Mouse (Mus musculus) kidney, embryonic 15.5 days (tissue): ENCODE data around the gene Abtb2. TPM values are rescaled to one million over a fixed set of nuclear protein-coding genes. Genes with fewer than 3 reads are reported as not detected.

Experiments used
- ATAC-seq: fragments of 200-750 bp; cut with Nextera tagmentation; replicated peaks from 2 replicates; pipeline ENCODE4 v1.8.0; 2017; ENCODE audit warnings: moderate TSS enrichment; ENCODE audit not compliant: low FRiP score
- H3K27ac ChIP-seq: fragments of 300-500 bp; sonication (generic); 2 replicates; pipeline ENCODE4 v1.5.1; 2015; ENCODE audit warnings: mild to moderate bottlenecking, inconsistent platforms
- H3K27me3 ChIP-seq: fragments of 300-500 bp; sonication (generic); 2 replicates; pipeline ENCODE4 v1.6.1; 2015; ENCODE audit warnings: inconsistent platforms
- H3K36me3 ChIP-seq: fragments of 300-500 bp; sonication (generic); 2 replicates; pipeline ENCODE4 v1.6.1; 2015; ENCODE audit warnings: inconsistent platforms
- H3K4me1 ChIP-seq: fragments of 300-500 bp; sonication (generic); 2 replicates; pipeline ENCODE4 v1.6.1; 2015; ENCODE audit warnings: inconsistent platforms
- H3K4me2 ChIP-seq: fragments of 300-500 bp; sonication (generic); 2 replicates; pipeline ENCODE4 v1.6.1; 2015; ENCODE audit warnings: moderate library complexity, mild to moderate bottlenecking, inconsistent platforms
- H3K4me3 ChIP-seq: fragments of 300-500 bp; sonication (generic); replicated peaks from 2 replicates; pipeline ENCODE4 v1.5.1; 2015; ENCODE audit warnings: mild to moderate bottlenecking, inconsistent platforms
- H3K9ac ChIP-seq: fragments of 300-500 bp; sonication (generic); 2 replicates; pipeline ENCODE4 v1.6.1; 2015; ENCODE audit warnings: mild to moderate bottlenecking, inconsistent platforms
- H3K9me3 ChIP-seq: fragments of 300-500 bp; sonication (generic); replicated peaks from 2 replicates; pipeline ENCODE4 v1.6.1; 2016; ENCODE audit warnings: inconsistent platforms
- WGBS: fragments of 180-500 bp; shearing (Covaris S2); methylation state at CpG from one replicate; pipeline ENCODE4 v1.1.7; 2015; ENCODE audit warnings: mixed read lengths; 5-methylcytosine and 5-hydroxymethylcytosine counted together
- polyA plus RNA-seq: library from polyadenylated mRNA; unstranded; fragments of >200 nt; fragmentation: Nextera tagmentation; extraction: Ambion mirVana; gene quantifications from 2 replicates; pipeline ENCODE4 v1.2.1, GENCODE M21; 2015

Abtb2 gene
- polyA plus RNA-seq, 1 experiment from 2014 or later, result 8.4 TPM

DNA sequence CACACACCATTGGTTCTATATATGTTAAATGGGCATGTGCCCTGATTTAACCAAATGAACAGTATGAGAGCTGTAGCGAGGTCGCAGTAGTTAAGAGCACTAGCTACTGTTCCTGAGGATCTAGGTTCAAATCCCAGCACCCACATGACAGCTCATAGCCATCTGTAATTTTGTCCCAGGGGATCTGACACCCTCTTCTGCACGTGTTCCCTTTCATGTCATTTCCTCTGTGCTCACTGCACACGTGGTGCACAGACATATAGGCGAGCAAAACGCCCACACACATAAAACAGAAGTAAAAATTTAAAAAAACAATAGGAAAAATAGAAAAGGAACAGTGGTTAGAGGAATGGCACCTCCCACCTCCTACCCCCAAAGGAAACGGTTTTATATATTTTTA lies 61.0 kb downstream of the Abtb2 start:
- Histone ChIP-seq H3K36me3 (no peaks in the 10 kb centered on the region), H3K4me1 (peaks cover 45% of the 10 kb centered on the region), H3K4me2 (no peak overlapping the region), H3K4me3 (no peak overlapping the region), H3K27me3 (no peaks in the 10 kb centered on the region), H3K27ac (no peak overlapping the region), H3K9me3 (no peaks in the 10 kb centered on the region), H3K9ac (no peak overlapping the region)
- WGBS, result 61% methylated on average over 7 of the region's 7 CpGs
- ATAC-seq, result no peak

DNA sequence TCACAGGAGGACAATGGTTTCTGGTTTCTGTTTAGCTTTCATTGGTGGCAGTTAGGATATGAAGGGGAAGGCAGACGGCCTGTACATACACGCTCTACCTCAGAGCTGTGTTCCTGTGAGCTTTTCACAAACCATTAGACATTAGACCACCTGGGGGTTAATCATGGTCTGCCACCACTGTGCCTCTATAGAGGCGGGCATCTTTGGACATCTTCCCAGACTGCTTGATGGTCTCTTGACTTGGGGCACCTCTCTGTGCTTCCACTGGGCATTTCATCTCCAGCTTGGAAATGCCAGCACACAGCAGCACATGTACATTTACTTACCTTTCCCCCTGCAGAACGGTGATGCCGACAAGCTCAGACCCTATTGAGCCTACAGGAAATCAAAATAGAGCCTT lies 63.8 kb downstream of the Abtb2 start:
- Histone ChIP-seq H3K4me2 (no peak overlapping the region), H3K27me3 (no peaks in the 10 kb centered on the region), H3K4me3 (no peak overlapping the region), H3K9me3 (no peaks in the 10 kb centered on the region), H3K36me3 (no peaks in the 10 kb centered on the region), H3K4me1 (peaks cover 49% of the 10 kb centered on the region), H3K27ac (no peak overlapping the region), H3K9ac (no peak overlapping the region)
- WGBS, result 66% methylated on average over 5 of the region's 5 CpGs
- no peak for ATAC-seq

DNA sequence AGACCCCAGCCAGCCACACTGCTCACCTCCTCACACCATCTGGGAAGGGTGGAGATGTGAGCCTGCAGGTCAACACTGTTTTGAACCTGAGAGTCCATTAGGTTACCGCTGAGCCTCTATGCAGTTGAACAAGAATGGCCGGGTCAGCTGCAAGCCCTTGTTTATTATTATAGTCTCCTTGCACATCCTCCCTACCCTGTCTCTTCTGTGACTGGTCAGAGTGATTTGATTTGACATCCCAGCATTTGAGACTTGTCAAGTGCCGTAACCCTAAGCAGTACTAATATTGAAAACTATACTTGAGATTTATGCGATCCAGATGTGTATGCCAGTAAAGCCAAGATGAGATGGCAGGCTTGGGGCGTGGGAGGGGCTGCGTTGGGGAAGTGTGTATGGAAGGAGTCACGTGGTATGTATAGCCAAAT lies 65.2 kb downstream of the Abtb2 start:
- Histone ChIP-seq H3K9me3 (no peaks in the 10 kb centered on the region), H3K4me3 (no peak overlapping the region), H3K4me2 (no peak overlapping the region), H3K4me1 (peaks cover 35% of the 10 kb centered on the region), H3K9ac (no peak overlapping the region), H3K27me3 (no peaks in the 10 kb centered on the region), H3K36me3 (no peaks in the 10 kb centered on the region), H3K27ac (no peak overlapping the region)
- ATAC-seq, result 0 out of 2 replicates have a peak, but pooled peaks have one; percentile 18
- WGBS, result 32% methylated on average over 7 of the region's 7 CpGs

DNA sequence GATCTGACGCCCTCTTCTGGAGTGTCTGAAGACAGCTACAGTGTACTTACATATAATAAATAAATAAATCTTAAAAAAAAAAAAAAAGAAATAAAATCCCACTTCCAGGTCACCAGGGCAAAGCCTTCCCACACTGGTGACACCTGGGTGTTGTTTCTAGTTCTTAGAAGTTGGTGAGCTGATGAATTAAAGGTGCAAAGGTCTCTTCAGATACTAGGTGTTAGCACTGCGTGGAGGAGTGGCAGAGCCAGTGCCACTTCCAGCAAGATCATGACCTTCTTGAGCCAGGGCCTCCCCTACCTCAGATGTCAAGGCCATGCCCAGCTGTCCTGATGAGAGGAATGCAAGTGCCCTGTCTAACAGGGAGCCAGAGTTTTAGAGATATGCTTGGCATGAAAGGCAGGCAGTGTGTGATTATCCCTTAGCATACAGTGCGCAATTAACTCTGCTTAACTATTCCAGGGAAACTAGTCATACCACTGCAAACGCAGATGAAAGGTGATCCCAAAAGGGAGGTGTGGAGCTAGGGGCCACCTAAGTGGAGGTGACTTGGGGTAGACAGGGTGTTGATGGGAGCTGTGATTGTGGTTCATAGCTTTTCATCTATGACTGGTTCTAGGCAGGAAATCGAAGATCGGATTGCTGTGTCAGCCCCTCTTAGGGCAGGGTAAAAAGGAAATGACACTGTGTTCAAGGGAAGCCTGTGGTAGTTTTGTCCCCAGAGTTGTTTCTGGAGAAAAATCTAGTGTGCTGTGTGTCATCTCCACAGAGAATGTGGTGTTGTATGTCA lies 66.2 kb downstream of the Abtb2 start:
- H3K4me2 ChIP-seq, result no peak overlapping the region
- no peaks in the 10 kb centered on the region for H3K27me3 ChIP-seq
- 0 out of 2 replicates have a peak, but pooled peaks have one; percentile 33 for ATAC-seq
- H3K9ac ChIP-seq, result no peak overlapping the region
- H3K9me3 ChIP-seq, result no peaks in the 10 kb centered on the region
- no peaks in the 10 kb centered on the region for H3K36me3 ChIP-seq
- 39% methylated on average over 6 of the region's 6 CpGs for WGBS
- H3K4me1 ChIP-seq, result peaks cover 35% of the 10 kb centered on the region
- H3K4me3 ChIP-seq, result no peak overlapping the region
- H3K27ac ChIP-seq, result peak overlapping the region; percentile 37; the same call in 1 of the 2 replicates

DNA sequence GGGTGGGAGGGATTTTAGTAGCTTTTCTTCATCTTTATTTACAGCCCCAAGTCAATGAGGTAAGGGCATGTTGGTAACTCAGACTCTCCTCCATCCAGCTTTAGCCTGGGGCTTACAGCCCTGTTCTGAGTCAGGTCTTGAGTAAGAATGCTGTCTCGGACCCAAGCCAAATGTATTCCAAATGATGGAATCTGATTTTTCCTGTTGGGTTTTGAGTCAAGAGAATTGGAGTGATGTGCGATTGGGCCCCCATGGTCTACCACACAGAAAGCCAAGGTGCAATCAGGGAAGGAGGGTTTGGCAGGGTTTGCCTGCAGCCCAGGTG lies 66.8 kb downstream of the Abtb2 start:
- Histone ChIP-seq H3K9ac (no peak overlapping the region), H3K27me3 (no peaks in the 10 kb centered on the region), H3K27ac (peak overlapping the region; percentile 37; the same call in 1 of the 2 replicates), H3K4me3 (no peak overlapping the region), H3K4me2 (no peak overlapping the region), H3K36me3 (no peaks in the 10 kb centered on the region), H3K4me1 (peaks cover 35% of the 10 kb centered on the region), H3K9me3 (no peaks in the 10 kb centered on the region)
- WGBS, result 61% methylated on average over 2 of the region's 2 CpGs
- no peak for ATAC-seq

DNA sequence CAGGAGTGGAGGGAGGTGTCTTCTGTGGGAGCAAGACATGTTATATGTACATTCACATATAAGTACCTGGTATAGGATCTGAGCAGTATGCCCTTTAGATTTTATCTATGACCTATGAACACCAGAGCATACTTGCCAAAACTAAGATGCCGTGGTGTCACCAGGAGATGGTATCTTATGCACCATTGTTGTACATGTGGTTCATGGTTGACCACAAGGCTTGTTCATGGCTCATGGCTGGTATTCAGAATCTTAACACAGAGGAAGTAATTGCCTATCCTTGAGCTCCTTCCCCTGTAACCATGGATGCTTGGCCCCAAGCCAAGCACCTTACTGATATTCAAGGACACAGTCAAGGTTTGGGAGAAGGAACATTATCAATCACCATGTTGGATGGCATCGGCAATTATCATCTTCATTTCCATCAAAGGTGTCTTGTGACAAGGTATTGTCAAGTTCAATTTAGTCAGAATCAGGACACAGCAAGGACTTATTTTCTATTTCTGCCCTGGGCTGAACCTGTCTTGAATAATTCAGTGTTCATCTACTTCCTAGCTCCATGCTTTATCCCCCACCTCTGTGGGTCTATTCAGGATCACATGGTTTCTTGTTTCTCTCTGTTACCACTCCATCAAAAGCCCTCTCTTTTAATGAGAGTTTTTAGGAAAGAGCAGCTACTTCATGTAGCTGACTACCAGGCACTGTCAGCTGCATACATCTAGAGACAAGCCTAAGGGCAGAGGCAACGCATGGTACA lies 69.8 kb downstream of the Abtb2 start:
- H3K4me2 ChIP-seq, result no peak overlapping the region
- H3K9me3 ChIP-seq, result no peaks in the 10 kb centered on the region
- peaks cover 38% of the 10 kb centered on the region for H3K4me1 ChIP-seq
- no peak overlapping the region for H3K27ac ChIP-seq
- H3K9ac ChIP-seq, result no peak overlapping the region
- no peak for ATAC-seq
- H3K27me3 ChIP-seq, result no peaks in the 10 kb centered on the region
- 92% methylated on average over 3 of the region's 3 CpGs for WGBS
- no peak overlapping the region for H3K4me3 ChIP-seq
- H3K36me3 ChIP-seq, result no peaks in the 10 kb centered on the region

DNA sequence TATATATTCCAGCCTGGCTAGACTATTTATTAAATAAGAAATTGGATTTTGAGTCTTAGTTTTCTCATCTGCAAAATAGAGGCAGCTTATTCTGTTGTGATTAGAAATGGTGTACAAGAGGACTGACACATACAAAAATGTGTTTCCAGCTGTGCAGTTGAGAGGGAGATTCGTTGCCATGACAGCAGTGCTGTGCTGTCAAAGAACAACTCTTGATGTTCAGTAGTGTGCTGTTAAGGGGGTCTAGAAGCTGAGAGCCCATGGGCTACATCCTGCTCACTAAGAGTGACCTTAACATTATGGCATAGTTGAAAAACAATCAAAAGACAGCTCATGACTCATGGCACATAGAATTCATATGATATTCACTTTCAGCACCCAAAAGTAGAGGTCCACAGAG lies 71.3 kb downstream of the Abtb2 start:
- Histone ChIP-seq H3K4me2 (no peak overlapping the region), H3K9ac (no peak overlapping the region), H3K9me3 (no peaks in the 10 kb centered on the region), H3K4me1 (peaks cover 32% of the 10 kb centered on the region), H3K4me3 (no peak overlapping the region), H3K27ac (no peak overlapping the region), H3K27me3 (no peaks in the 10 kb centered on the region), H3K36me3 (no peaks in the 10 kb centered on the region)
- 67% methylated on average over 1 of the region's 1 CpGs for WGBS
- no peak for ATAC-seq

DNA sequence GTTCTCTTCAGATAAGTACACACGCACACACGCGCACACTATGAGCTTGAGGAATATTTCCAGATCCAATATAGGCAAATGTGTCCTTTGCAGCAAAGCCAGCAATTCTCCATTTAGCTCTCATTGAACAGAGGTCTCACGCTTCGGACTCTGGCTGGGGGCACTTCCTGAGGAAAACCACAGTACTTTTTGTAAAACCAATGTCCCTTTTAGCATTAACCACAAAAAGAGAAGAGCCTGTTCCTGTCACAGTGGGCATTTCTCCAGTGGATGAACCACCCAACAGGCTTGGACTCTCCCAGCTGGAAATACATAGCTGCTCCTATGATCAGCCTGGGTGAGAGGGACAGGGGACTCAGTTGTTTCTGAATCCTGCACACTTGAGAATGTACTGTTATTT lies 71.8 kb downstream of the Abtb2 start:
- H3K4me3 ChIP-seq, result no peak overlapping the region
- H3K4me1 ChIP-seq, result peaks cover 26% of the 10 kb centered on the region
- no peak overlapping the region for H3K27ac ChIP-seq
- no peak overlapping the region for H3K9ac ChIP-seq
- no peak overlapping the region for H3K4me2 ChIP-seq
- H3K9me3 ChIP-seq, result no peaks in the 10 kb centered on the region
- WGBS, result 94% methylated on average over 5 of the region's 5 CpGs
- H3K27me3 ChIP-seq, result no peaks in the 10 kb centered on the region
- no peaks in the 10 kb centered on the region for H3K36me3 ChIP-seq
- ATAC-seq, result no peak

DNA sequence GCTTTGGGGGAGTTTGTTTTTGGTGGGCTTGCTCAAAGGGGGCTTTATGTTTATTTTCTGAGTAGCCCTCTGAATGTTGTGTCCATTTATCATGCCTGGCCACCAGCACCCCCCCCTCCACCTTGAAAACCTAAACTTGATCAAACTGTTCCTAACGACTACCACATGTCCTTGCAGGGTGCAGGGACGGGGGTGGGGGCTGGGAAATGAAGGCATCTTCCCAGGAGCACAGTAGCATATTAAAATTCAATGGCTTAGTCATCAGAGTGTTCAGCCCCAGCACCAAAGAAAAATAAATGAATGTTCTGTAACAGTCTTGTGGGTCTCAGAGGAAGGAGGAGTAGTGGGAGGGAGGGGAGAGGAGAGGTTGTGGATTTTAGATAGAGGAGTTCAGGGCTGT lies 73.6 kb downstream of the Abtb2 start:
- Histone ChIP-seq H3K4me2 (no peak overlapping the region), H3K36me3 (no peaks in the 10 kb centered on the region), H3K9me3 (no peaks in the 10 kb centered on the region), H3K4me1 (peaks cover 33% of the 10 kb centered on the region), H3K27ac (peak overlapping the region; percentile 61), H3K27me3 (no peaks in the 10 kb centered on the region), H3K4me3 (no peak overlapping the region), H3K9ac (no peak overlapping the region)
- WGBS, result 9% methylated on average over 2 of the region's 2 CpGs
- no peak for ATAC-seq

DNA sequence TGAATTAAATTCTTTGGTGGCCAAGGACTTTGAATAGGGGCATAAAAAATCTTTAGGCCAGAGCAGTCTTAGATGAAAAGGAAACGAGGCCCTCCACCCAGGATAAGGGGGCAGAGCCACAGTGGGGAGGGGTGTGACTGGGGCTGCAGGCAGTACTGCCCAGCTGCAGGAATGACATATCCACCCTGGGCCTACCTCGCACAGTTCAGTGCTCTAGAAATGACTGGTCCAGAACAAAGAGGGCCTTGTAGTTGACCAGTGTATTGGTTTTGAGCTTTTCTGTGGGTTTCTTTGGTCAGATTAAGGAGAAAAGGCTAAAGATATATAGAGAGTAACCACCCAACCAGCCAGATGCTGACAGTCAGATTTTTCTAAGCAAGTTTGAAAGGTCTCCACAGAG lies 74.8 kb downstream of the Abtb2 start:
- 43% methylated on average over 2 of the region's 2 CpGs for WGBS
- ATAC-seq, result peak; percentile 74
- Histone ChIP-seq H3K4me3 (no peak overlapping the region), H3K36me3 (no peaks in the 10 kb centered on the region), H3K4me1 (peaks cover 33% of the 10 kb centered on the region), H3K27me3 (no peaks in the 10 kb centered on the region), H3K4me2 (no peak overlapping the region), H3K9me3 (no peaks in the 10 kb centered on the region), H3K9ac (no peak overlapping the region), H3K27ac (peak overlapping the region; percentile 41; the same call in 1 of the 2 replicates)

DNA sequence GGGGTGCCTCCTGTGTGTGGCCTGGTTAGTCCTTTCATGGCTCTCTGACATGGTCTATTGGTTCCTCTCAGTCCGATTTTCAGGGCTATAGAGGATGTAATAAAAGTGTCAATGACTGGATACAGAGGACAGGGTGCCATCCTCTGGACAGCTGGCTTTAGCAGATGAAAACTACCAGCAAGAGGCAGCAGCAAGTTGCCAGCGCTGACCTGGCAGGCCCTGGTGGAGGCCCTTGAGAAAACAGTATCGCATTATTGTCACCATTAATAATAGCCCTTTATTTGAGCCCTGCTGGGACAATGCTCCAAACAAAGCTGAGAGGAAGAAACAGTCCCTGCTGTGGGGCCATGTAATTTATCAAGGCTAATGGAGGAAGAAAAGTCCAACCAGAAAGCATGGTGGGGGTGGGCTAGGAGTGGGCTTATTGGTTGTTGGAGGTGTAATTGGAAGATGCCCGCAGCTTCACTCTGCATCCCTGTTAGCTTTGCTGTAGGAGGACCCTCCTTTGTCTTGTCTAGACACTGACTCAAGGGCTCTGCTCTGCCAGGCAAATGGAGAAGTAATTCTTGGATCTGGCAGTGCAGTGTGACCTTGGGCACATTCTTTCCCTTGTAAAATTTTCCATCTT lies 77.6 kb downstream of the Abtb2 start:
- H3K27ac ChIP-seq, result no peak overlapping the region
- peaks cover 35% of the 10 kb centered on the region for H3K4me1 ChIP-seq
- H3K4me3 ChIP-seq, result no peak overlapping the region
- no peaks in the 10 kb centered on the region for H3K36me3 ChIP-seq
- H3K4me2 ChIP-seq, result no peak overlapping the region
- WGBS, result 22% methylated on average over 4 of the region's 4 CpGs
- no peaks in the 10 kb centered on the region for H3K27me3 ChIP-seq
- ATAC-seq, result peak; percentile 74
- no peaks in the 10 kb centered on the region for H3K9me3 ChIP-seq
- no peak overlapping the region for H3K9ac ChIP-seq

DNA sequence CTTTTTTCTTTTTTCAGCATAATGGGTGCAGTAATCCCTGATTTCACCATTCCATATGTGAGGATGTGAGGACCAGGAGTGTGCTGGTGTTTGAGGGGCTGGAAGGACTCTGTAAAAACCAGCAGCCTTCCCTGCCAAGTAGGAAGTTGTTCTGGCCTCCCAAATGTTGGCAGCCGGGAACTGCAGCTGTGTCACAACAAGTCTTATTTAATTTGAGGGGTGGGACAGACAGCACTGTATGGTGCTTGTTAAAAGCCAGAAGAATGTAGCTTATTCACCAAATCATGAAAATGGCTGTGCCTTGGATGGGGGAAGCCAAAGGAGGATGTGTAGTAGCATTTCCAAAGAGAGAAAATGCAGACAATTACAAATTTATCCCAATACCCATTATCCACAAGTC lies 78.3 kb downstream of the Abtb2 start:
- 33% methylated on average over 1 of the region's 1 CpGs for WGBS
- no peak for ATAC-seq
- no peak overlapping the region for H3K27ac ChIP-seq

More for the DNA sequence above, 78.3 kb downstream of the Abtb2 start:
- Histone ChIP-seq H3K9me3 (no peaks in the 10 kb centered on the region), H3K4me2 (no peak overlapping the region), H3K27me3 (no peaks in the 10 kb centered on the region), H3K4me1 (peaks cover 35% of the 10 kb centered on the region), H3K36me3 (no peaks in the 10 kb centered on the region), H3K4me3 (no peak overlapping the region), H3K9ac (no peak overlapping the region)
